Mouse (Mus musculus): ENCODE results near the gene Uggt1. TPM values are rescaled to one million over a fixed set of nuclear protein-coding genes. Genes with fewer than 3 reads are reported as not detected.

Gene Uggt1
- polyA plus RNA-seq, 1 experiment from 2014 or later = 46.6 TPM

DNA sequence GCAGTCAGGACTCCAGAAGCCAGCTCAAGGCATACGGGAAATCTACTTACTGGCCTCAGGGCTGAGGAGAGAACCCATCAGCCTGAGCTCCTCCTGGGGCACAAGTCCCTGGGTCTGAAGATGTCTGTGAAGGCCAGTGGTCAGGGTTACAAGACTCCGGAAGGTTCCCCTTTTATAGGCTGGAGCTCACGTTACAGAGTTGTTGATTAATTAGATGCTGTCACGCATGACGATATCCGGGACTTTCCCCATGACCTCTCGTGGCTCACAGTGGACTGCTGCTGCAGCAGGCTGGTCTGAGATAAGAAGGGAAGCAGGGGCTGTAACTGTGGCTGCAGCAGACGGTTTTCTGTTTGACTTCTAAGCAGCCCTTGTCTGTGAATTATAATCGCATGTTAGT is 28.8 kb upstream of the Uggt1 start:
- Histone ChIP-seq H3K27me3 (ENCODE audit: control insufficient read depth, insufficient read depth, low read depth, low read length) (peaks cover 3% of the 10 kb centered on the region; the same call in 1 of the 2 replicates), H3K4me1 (ENCODE audit: control insufficient read depth, insufficient read depth, low read length) (no peaks in the 10 kb centered on the region; the same call in 1 of the 2 replicates), H3K27ac (ENCODE audit: low read length) (no peak overlapping the region), H3K4me3 (ENCODE audit: low read depth, low read length) (no peak overlapping the region), H3K4me2 (ENCODE audit: low read length) (no peak overlapping the region), H3K9ac (ENCODE audit: low read depth, low read length) (no peak overlapping the region), H3K9me3 (replicated peaks; ENCODE audit: control insufficient read depth, low read length, poor library complexity, severe bottlenecking) (no peaks in the 10 kb centered on the region), H3K36me3 (ENCODE audit: control insufficient read depth, insufficient read depth, low read length) (no peaks in the 10 kb centered on the region)
- 47% methylated on average over 9 of the region's 9 CpGs for WGBS
- no peak for ATAC-seq

DNA sequence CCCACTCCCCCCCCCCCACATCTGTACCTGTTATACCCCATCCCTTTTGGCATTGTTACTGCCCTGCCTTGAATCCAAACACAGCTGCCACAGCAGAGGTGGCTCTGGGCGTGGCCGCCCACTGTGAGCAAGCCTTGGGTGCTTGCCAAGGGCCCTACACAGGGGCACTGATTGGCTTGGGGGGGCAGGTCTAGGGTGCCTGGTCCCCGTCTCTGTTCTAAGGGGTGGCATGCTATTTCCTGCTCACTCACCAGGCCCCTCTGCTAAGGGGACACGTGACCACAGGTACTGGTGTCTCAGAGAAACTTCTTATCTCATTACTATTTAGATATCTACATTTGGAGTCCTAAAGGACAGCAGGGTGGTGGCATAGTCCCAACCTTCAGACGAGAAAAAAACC is 28.0 kb upstream of the Uggt1 start:
- Histone ChIP-seq H3K4me3 (ENCODE audit: low read depth, low read length) (no peak overlapping the region), H3K4me2 (ENCODE audit: low read length) (no peak overlapping the region), H3K4me1 (ENCODE audit: control insufficient read depth, insufficient read depth, low read length) (no peaks in the 10 kb centered on the region; the same call in 1 of the 2 replicates), H3K27me3 (ENCODE audit: control insufficient read depth, insufficient read depth, low read depth, low read length) (peaks cover 3% of the 10 kb centered on the region; the same call in 1 of the 2 replicates), H3K9ac (ENCODE audit: low read depth, low read length) (no peak overlapping the region), H3K36me3 (ENCODE audit: control insufficient read depth, insufficient read depth, low read length) (no peaks in the 10 kb centered on the region), H3K9me3 (replicated peaks; ENCODE audit: control insufficient read depth, low read length, poor library complexity, severe bottlenecking) (no peaks in the 10 kb centered on the region), H3K27ac (ENCODE audit: low read length) (no peak overlapping the region)
- WGBS = 70% methylated on average over 5 of the region's 5 CpGs
- ATAC-seq = no peak

DNA sequence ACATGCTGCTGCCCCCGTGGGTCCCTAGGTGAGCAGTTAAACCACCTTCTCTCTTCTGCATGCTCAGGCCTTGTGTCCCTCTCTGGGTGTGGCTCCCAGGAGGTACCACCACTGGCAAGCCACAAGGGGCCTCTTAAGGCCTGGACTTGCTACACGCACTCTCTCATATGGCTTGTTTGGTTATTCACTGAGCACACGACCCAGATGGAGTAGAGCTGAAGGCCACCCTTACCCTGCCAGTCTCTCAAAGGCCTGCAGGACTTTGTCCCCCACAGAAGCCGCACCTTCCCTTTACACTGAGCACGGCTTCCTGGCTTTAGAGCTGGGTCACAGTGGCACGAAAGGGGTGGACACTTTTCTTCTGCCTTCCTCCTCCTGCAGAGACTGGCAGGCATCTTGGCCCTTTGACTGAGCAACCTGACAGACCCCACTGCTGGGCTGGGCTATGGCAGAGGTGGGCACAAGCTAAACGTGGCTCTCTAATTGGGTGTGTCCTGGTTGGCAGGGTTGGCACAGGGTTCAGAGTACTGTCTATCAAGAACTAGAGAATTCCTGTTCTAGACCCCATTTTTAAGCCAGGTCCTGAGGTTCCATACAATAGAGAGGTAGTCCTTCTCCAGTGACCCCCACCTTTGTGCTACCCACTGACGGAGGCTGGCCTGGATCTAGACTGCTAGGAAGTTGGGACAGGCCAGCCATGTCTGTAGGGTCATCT is 27.2 kb upstream of the Uggt1 start:
- no peak for ATAC-seq
- Histone ChIP-seq H3K4me2 (ENCODE audit: low read length) (no peak overlapping the region), H3K27ac (ENCODE audit: low read length) (no peak overlapping the region), H3K36me3 (ENCODE audit: control insufficient read depth, insufficient read depth, low read length) (no peaks in the 10 kb centered on the region), H3K27me3 (ENCODE audit: control insufficient read depth, insufficient read depth, low read depth, low read length) (peaks cover 3% of the 10 kb centered on the region; the same call in 1 of the 2 replicates), H3K9ac (ENCODE audit: low read depth, low read length) (no peak overlapping the region; the same call in 1 of the 2 replicates), H3K9me3 (replicated peaks; ENCODE audit: control insufficient read depth, low read length, poor library complexity, severe bottlenecking) (no peaks in the 10 kb centered on the region), H3K4me3 (ENCODE audit: low read depth, low read length) (no peak overlapping the region), H3K4me1 (ENCODE audit: control insufficient read depth, insufficient read depth, low read length) (no peaks in the 10 kb centered on the region; the same call in 1 of the 2 replicates)
- 79% methylated on average over 8 of the region's 8 CpGs for WGBS

DNA sequence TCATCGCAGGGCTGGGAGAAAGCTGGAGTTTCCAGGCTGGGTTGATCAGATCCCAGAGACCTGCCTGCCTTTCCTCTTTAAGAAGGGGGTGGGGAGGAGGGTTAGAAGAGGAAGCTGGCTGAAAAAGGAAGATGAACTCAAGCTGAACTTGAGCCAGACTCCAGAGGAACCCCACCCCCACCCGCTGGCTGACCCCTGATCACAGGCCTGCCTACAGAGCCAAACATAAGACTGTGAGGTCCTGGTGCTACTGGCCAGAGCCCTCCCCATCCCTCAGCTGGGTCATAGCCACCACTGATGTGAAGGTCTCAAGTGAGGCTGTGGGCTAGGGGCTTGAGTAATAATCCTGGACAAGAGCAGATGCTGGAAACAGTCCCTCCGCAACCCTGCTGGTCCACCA is 26.1 kb upstream of the Uggt1 start:
- Histone ChIP-seq H3K9ac (ENCODE audit: low read depth, low read length) (no peak overlapping the region), H3K27me3 (ENCODE audit: control insufficient read depth, insufficient read depth, low read depth, low read length) (peaks cover 3% of the 10 kb centered on the region; the same call in 1 of the 2 replicates), H3K36me3 (ENCODE audit: control insufficient read depth, insufficient read depth, low read length) (no peaks in the 10 kb centered on the region), H3K27ac (ENCODE audit: low read length) (no peak overlapping the region), H3K4me1 (ENCODE audit: control insufficient read depth, insufficient read depth, low read length) (no peaks in the 10 kb centered on the region; the same call in 1 of the 2 replicates), H3K4me3 (ENCODE audit: low read depth, low read length) (no peak overlapping the region), H3K4me2 (ENCODE audit: low read length) (no peak overlapping the region), H3K9me3 (replicated peaks; ENCODE audit: control insufficient read depth, low read length, poor library complexity, severe bottlenecking) (no peaks in the 10 kb centered on the region)
- WGBS = 67% methylated on average over 3 of the region's 3 CpGs
- no peak for ATAC-seq

DNA sequence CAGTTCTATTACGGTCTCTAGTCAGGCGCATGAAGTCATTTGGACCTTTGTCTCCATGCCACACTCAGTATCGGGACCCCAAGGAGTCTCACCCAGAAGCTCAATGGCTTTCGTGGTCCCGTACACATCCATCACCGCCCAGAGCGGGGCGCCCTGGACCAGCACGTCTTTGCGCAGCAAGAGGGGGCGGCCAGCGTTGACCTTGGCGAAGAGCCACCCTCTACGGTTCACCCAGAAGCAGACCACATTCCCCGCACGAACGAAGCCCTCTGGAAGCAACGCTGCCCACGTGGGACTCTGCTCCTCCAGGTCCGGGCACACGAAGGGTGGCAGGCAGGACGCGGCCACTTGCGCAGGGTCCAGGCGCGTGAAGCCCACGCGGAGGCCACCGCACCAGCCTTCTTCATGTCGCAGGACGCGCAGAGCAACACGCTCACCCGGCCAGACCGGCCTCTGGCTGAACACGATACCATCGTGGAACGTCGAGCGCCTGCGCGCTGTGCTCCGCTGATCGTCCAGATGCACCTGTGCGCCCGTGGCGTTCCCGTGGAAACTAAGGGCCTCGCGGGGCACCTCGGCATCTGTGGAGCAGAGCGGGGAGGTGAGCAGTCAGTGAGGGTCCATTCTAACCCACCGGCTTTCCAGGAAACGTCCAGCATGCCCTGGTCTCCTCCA is 24.7 kb upstream of the Uggt1 start:
- H3K27ac ChIP-seq (ENCODE audit: low read length) = no peak overlapping the region
- H3K9me3 ChIP-seq (replicated peaks; ENCODE audit: control insufficient read depth, low read length, poor library complexity, severe bottlenecking) = no peaks in the 10 kb centered on the region
- no peaks in the 10 kb centered on the region; the same call in 1 of the 2 replicates for H3K4me1 ChIP-seq (ENCODE audit: control insufficient read depth, insufficient read depth, low read length)
- ATAC-seq = no peak
- no peaks in the 10 kb centered on the region for H3K36me3 ChIP-seq (ENCODE audit: control insufficient read depth, insufficient read depth, low read length)
- peak overlapping the region; percentile 14; the same call in 1 of the 2 replicates for H3K4me3 ChIP-seq (ENCODE audit: low read depth, low read length)
- peak overlapping the region; percentile 46 for H3K4me2 ChIP-seq (ENCODE audit: low read length)
- H3K9ac ChIP-seq (ENCODE audit: low read depth, low read length) = peak overlapping the region; percentile 23; the same call in 1 of the 2 replicates
- H3K27me3 ChIP-seq (ENCODE audit: control insufficient read depth, insufficient read depth, low read depth, low read length) = peaks cover 3% of the 10 kb centered on the region; the same call in 1 of the 2 replicates
- 43% methylated on average over 54 of the region's 54 CpGs for WGBS

DNA sequence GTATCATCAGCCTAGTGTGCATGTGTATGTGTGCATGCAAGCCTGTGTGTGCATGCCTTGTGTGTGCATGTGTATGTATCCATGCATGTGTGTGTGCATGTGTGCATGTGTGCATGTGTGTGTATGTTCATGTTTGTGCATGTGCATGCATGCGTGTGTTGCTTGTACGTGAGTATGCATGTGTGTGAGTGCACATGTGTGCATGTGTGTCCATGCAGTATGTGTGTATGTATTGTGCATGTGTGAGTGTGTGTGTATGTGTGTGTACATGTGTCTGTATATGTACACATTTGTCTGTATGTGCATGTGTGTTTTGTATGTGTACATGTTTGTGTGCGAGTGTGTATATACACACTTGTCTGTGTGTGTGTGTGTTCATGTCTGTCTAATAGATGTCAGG is 23.1 kb upstream of the Uggt1 start:
- Histone ChIP-seq H3K36me3 (ENCODE audit: control insufficient read depth, insufficient read depth, low read length) (no peaks in the 10 kb centered on the region), H3K27me3 (ENCODE audit: control insufficient read depth, insufficient read depth, low read depth, low read length) (peaks cover 3% of the 10 kb centered on the region; the same call in 1 of the 2 replicates), H3K4me2 (ENCODE audit: low read length) (no peak overlapping the region), H3K9me3 (replicated peaks; ENCODE audit: control insufficient read depth, low read length, poor library complexity, severe bottlenecking) (no peaks in the 10 kb centered on the region), H3K4me3 (ENCODE audit: low read depth, low read length) (no peak overlapping the region), H3K4me1 (ENCODE audit: control insufficient read depth, insufficient read depth, low read length) (no peaks in the 10 kb centered on the region; the same call in 1 of the 2 replicates), H3K27ac (ENCODE audit: low read length) (no peak overlapping the region), H3K9ac (ENCODE audit: low read depth, low read length) (no peak overlapping the region)
- ATAC-seq = no peak
- WGBS = 98% methylated on average over 3 of the region's 3 CpGs

DNA sequence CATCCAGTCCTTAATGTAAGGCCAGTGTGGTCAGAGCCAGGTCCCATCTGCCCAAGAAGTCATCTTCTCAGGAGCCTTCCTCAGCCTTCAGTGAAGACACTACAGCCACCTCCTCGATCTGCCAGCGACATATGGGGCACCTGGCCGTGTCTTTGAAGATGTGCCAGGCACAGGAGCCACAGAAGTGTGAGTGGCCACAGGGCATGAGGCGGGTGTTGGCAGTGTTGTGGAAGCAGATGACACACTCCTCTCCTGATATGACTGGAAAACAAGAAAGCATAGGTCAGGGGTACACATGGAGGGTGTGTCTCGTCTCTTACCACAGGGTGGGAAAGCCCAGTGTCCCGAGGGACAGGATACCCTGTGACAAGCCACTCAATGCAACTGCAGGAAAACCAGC is 21.8 kb upstream of the Uggt1 start:
- Histone ChIP-seq H3K27me3 (ENCODE audit: control insufficient read depth, insufficient read depth, low read depth, low read length) (peaks cover 3% of the 10 kb centered on the region; the same call in 1 of the 2 replicates), H3K9ac (ENCODE audit: low read depth, low read length) (no peak overlapping the region), H3K36me3 (ENCODE audit: control insufficient read depth, insufficient read depth, low read length) (no peaks in the 10 kb centered on the region), H3K9me3 (replicated peaks; ENCODE audit: control insufficient read depth, low read length, poor library complexity, severe bottlenecking) (no peaks in the 10 kb centered on the region), H3K4me3 (ENCODE audit: low read depth, low read length) (no peak overlapping the region), H3K4me1 (ENCODE audit: control insufficient read depth, insufficient read depth, low read length) (no peaks in the 10 kb centered on the region), H3K4me2 (ENCODE audit: low read length) (no peak overlapping the region), H3K27ac (ENCODE audit: low read length) (no peak overlapping the region)
- 82% methylated on average over 6 of the region's 6 CpGs for WGBS
- ATAC-seq = no peak

DNA sequence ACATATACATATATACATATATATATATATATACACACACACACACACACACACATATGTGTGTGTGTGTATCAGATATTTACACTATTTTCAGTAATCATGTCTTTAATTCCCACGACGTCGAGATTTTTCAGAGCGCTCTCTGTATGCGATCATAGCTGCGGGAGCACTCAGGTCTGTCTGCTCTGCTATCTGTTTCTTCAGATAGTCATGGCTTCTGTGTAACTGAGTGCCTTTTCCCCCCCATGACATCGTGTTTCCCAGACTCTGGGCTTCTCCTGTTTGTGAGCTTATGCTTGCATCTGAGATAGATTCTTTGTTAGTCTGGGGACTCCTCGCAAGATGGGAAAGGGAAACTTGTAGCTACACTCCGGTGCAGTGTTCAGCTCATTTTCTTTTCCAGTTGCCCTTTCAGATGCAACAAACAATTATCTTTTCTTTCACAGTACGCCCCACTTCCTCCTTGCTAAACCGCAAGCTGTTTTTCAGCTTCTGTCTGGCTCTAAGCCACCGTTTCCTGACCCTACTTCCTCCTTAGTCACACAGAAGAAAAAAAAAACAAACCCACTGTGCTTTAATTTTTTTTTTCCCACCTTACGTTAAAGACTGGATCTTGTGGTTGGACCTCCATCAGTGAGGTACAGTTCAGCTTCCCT is 19.4 kb upstream of the Uggt1 start:
- no peak overlapping the region for H3K27ac ChIP-seq (ENCODE audit: low read length)
- WGBS = 73% methylated on average over 13 of the region's 13 CpGs
- H3K9me3 ChIP-seq (replicated peaks; ENCODE audit: control insufficient read depth, low read length, poor library complexity, severe bottlenecking) = peaks cover 3% of the 10 kb centered on the region; the same call in 1 of the 2 replicates
- no peaks in the 10 kb centered on the region for H3K4me1 ChIP-seq (ENCODE audit: control insufficient read depth, insufficient read depth, low read length)
- H3K4me3 ChIP-seq (ENCODE audit: low read depth, low read length) = no peak overlapping the region
- no peak for ATAC-seq
- H3K36me3 ChIP-seq (ENCODE audit: control insufficient read depth, insufficient read depth, low read length) = no peaks in the 10 kb centered on the region
- H3K9ac ChIP-seq (ENCODE audit: low read depth, low read length) = no peak overlapping the region
- H3K27me3 ChIP-seq (ENCODE audit: control insufficient read depth, insufficient read depth, low read depth, low read length) = no peaks in the 10 kb centered on the region
- no peak overlapping the region for H3K4me2 ChIP-seq (ENCODE audit: low read length)
